16 mouse cellular contexts compared by ENCODE assay signal in the genomic region with DNA sequence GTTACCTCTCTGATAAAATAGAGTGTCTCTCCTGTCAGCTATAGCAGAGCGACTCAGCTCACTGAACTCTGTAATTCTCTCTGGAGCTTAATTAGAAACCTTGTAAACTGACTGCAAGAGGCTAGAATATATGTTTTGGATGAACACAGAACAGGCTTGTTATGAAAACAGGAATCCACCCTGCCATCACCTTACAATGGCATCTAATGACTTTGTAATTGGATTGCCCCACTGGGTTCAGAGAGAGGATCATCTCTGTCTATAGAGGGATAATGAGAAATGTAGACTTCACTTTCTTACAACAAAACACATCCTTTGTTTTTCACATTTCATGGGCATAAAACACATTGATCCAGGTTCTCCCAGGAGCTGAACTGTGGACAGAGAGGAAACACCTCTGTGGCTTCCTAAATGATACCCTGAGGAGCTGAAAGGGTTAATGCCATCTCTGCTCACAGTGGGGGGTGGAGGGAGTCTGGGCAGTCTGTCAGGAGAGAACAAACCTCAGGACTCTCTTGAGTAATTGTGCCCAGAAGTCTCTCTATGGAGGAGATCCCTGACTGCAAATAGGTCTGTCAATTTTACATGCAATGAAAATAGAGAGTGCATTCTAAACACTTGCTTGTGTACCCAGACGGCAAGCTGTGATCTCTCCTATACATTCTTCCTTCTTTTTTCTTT.
DNase-seq lines count a peak whose midpoint lies in the region; ATAC-seq and TF ChIP-seq lines count a peak whose summit lies in the region.
"Had no signal": no experiment of that assay in that cellular context is flagged by ENCODE, and none has a peak within 500 bp of the region (broad histone marks: within the 10 kb centered on the region; RNA-seq: fewer than 3 reads in every experiment).

No protein-coding gene starts in this region.

- H3K4me3 ChIP-seq in midbrain, embryonic 10.5 days: no peak overlapping the region
- no peak overlapping the region for H3K4me3 ChIP-seq in midbrain, embryonic 13.5 days (replicated peaks)
- H3K4me3 ChIP-seq in hindbrain, postnatal 0 days (ENCODE audit: low read length): no peak overlapping the region
- no peak overlapping the region for H3K4me3 ChIP-seq in intestine, embryonic 16.5 days (ENCODE audit: low read length)
- H3K4me3 ChIP-seq: heart, embryonic 10.5 days; liver, embryonic 12.5 days; myocyte had no signal

- ATAC-seq in midbrain, embryonic 13.5 days: no peak
- no peak for ATAC-seq in hindbrain, postnatal 0 days
- no peak for ATAC-seq in intestine, embryonic 16.5 days
- no peak for ATAC-seq in megakaryocyte-erythroid progenitor cell, adult 5-6 weeks (replicated peaks; ENCODE audit: low FRiP score, low TSS enrichment, poor library complexity, severe bottlenecking)
- ATAC-seq: CD4-positive, CD25-positive, alpha-beta regulatory T cell, adult 4 months; liver, embryonic 12.5 days had no signal

- no peak overlapping the region for H3K27ac ChIP-seq in midbrain, embryonic 10.5 days (replicated peaks)
- no peak overlapping the region for H3K27ac ChIP-seq in midbrain, embryonic 13.5 days
- H3K27ac ChIP-seq in hindbrain, postnatal 0 days: no peak overlapping the region
- no peak overlapping the region for H3K27ac ChIP-seq in intestine, embryonic 16.5 days (ENCODE audit: low read length)
- H3K27ac ChIP-seq: heart, embryonic 10.5 days; liver, embryonic 12.5 days had no signal

- no peaks in the 10 kb centered on the region for H3K36me3 ChIP-seq in midbrain, embryonic 10.5 days
- no peaks in the 10 kb centered on the region for H3K36me3 ChIP-seq in midbrain, embryonic 13.5 days
- H3K36me3 ChIP-seq in hindbrain, postnatal 0 days (ENCODE audit: insufficient read depth, low read length): no peaks in the 10 kb centered on the region
- no peaks in the 10 kb centered on the region for H3K36me3 ChIP-seq in intestine, embryonic 16.5 days (ENCODE audit: control insufficient read depth, insufficient read depth, low read length)
- H3K36me3 ChIP-seq: heart, embryonic 10.5 days; liver, embryonic 12.5 days had no signal

- peaks cover 32% of the 10 kb centered on the region for H3K4me1 ChIP-seq in midbrain, embryonic 10.5 days
- H3K4me1 ChIP-seq in midbrain, embryonic 13.5 days (replicated peaks): peaks cover 9% of the 10 kb centered on the region
- H3K4me1 ChIP-seq in hindbrain, postnatal 0 days (ENCODE audit: insufficient read depth, low read length): no peaks in the 10 kb centered on the region
- H3K4me1 ChIP-seq in intestine, embryonic 16.5 days (ENCODE audit: control insufficient read depth, insufficient read depth, low read length): no peaks in the 10 kb centered on the region
- H3K4me1 ChIP-seq: heart, embryonic 10.5 days; liver, embryonic 12.5 days had no signal

- H3K4me2 ChIP-seq in midbrain, embryonic 13.5 days (replicated peaks): no peak overlapping the region
- H3K4me2 ChIP-seq in hindbrain, postnatal 0 days (ENCODE audit: low read depth, low read length): no peak overlapping the region
- no peak overlapping the region for H3K4me2 ChIP-seq in intestine, embryonic 16.5 days (ENCODE audit: low read depth, low read length)
- H3K4me2 ChIP-seq: liver, embryonic 12.5 days had no signal

- H3K27me3 ChIP-seq in midbrain, embryonic 10.5 days (ENCODE audit: low read depth, poor library complexity, severe bottlenecking): no peaks in the 10 kb centered on the region
- H3K27me3 ChIP-seq in midbrain, embryonic 13.5 days: no peaks in the 10 kb centered on the region
- no peaks in the 10 kb centered on the region for H3K27me3 ChIP-seq in hindbrain, postnatal 0 days (ENCODE audit: insufficient read depth, low read length)
- H3K27me3 ChIP-seq in intestine, embryonic 16.5 days (replicated peaks; ENCODE audit: control insufficient read depth, insufficient read depth, low read length): no peaks in the 10 kb centered on the region
- H3K27me3 ChIP-seq: liver, embryonic 12.5 days had no signal

- no peaks in the 10 kb centered on the region for H3K9me3 ChIP-seq in midbrain, embryonic 10.5 days (replicated peaks)
- peaks cover 3% of the 10 kb centered on the region; the same call in 1 of the 2 replicates for H3K9me3 ChIP-seq in midbrain, embryonic 13.5 days
- H3K9me3 ChIP-seq in hindbrain, postnatal 0 days (ENCODE audit: low read length): no peaks in the 10 kb centered on the region
- H3K9me3 ChIP-seq in intestine, embryonic 16.5 days (ENCODE audit: control insufficient read depth, low read length): no peaks in the 10 kb centered on the region
- H3K9me3 ChIP-seq: heart, embryonic 10.5 days; liver, embryonic 12.5 days had no signal

- H3K9ac ChIP-seq in midbrain, embryonic 13.5 days (replicated peaks): no peak overlapping the region
- no peak overlapping the region for H3K9ac ChIP-seq in hindbrain, postnatal 0 days (replicated peaks; ENCODE audit: low read length)
- no peak overlapping the region for H3K9ac ChIP-seq in intestine, embryonic 16.5 days (ENCODE audit: low read depth, low read length)
- H3K9ac ChIP-seq: liver, embryonic 12.5 days had no signal

- WGBS in midbrain, embryonic 10.5 days: 33% methylated on average over 2 of the region's 2 CpGs
- WGBS in midbrain, embryonic 13.5 days: 15% methylated on average over 2 of the region's 2 CpGs
- WGBS in hindbrain, postnatal 0 days: 31% methylated on average over 2 of the region's 2 CpGs
- 45% methylated on average over 2 of the region's 2 CpGs for WGBS in intestine, embryonic 16.5 days

- no peak for TF ChIP-seq CTCF in hindbrain, postnatal 0 days (IDR thresholded peaks at IDR 0.05; ENCODE audit: low read depth)

- DNase-seq in cerebellum, postnatal 10 days: peak; percentile 55 to 64
- no peak for DNase-seq in cerebellum, adult 11 months
- peak; percentile 17 for DNase-seq in midbrain, embryonic 10.5 days (ENCODE audit: low spot score)
- peak; percentile 46 for DNase-seq in embryo, embryonic 11 days
- DNase-seq in hindbrain, postnatal 0 days (ENCODE audit: low spot score): peak; percentile 17
- DNase-seq: cerebellum, adult 9-11 months; heart, postnatal 10 days; kidney, adult 8-10 months; thymus, postnatal 36 days had no signal
